Mouse (Mus musculus) liver, embryonic 11.5 days (tissue): ENCODE results near the gene Uhrf1bp1l. TPM values are rescaled to one million over a fixed set of nuclear protein-coding genes. Genes with fewer than 3 reads are reported as not detected.
A peak's percentile ranks its signal among the peaks of the same experiment; 100 is the strongest.

ENCODE experiments used
- ATAC-seq: fragments of 200-750 bp; cut with Nextera tagmentation; replicated peaks from 2 replicates; pipeline ENCODE4 v1.8.0; 2017; ENCODE audit warnings: moderate number of reproducible peaks, mild to moderate bottlenecking, moderate TSS enrichment, moderate library complexity; ENCODE audit not compliant: low FRiP score
- DNase-seq: peaks from one replicate; pipeline ENCODE4 v3.0.0-alpha.2; 2017; ENCODE audit warnings: low spot score
- H3K27ac ChIP-seq: fragments of 300-500 bp; sonication (generic); 2 replicates; pipeline ENCODE4 v1.5.1; 2014; ENCODE audit warnings: mild to moderate bottlenecking, low read depth, low read length, control low read depth
- H3K27me3 ChIP-seq: fragments of 300-500 bp; sonication (generic); replicated peaks from 2 replicates; pipeline ENCODE4 v1.6.1; 2014; ENCODE audit warnings: low read length, mixed read lengths; ENCODE audit not compliant: control insufficient read depth, insufficient read depth
- H3K36me3 ChIP-seq: fragments of 300-500 bp; sonication (generic); 2 replicates; pipeline ENCODE4 v1.6.1; 2014; ENCODE audit warnings: mild to moderate bottlenecking, low read length, moderate library complexity, mixed read lengths; ENCODE audit not compliant: control insufficient read depth, insufficient read depth
- H3K4me1 ChIP-seq: fragments of 300-500 bp; sonication (generic); replicated peaks from 2 replicates; pipeline ENCODE4 v1.6.1; 2014; ENCODE audit warnings: low read length, mixed read lengths; ENCODE audit not compliant: control insufficient read depth, insufficient read depth
- H3K4me2 ChIP-seq: fragments of 300-500 bp; sonication (generic); 2 replicates; pipeline ENCODE4 v1.6.1; 2014; ENCODE audit warnings: mild to moderate bottlenecking, control low read depth, moderate library complexity
- H3K4me3 ChIP-seq: fragments of 300-500 bp; sonication (generic); 2 replicates; pipeline ENCODE4 v1.5.1; 2014; ENCODE audit warnings: low read depth, low read length, control low read depth
- H3K9ac ChIP-seq: fragments of 300-500 bp; sonication (generic); 2 replicates; pipeline ENCODE4 v1.6.1; 2014; ENCODE audit warnings: low read depth, low read length, control low read depth
- H3K9me3 ChIP-seq: fragments of 300-500 bp; sonication (generic); 2 replicates; pipeline ENCODE4 v1.6.1; 2016; ENCODE audit warnings: low read length, inconsistent platforms, mixed read lengths; ENCODE audit not compliant: control insufficient read depth
- WGBS: fragments of 180-500 bp; shearing (Covaris S2); extraction: QIAGEN DNeasy Blood & Tissue Kit; methylation state at CpG from one replicate; pipeline ENCODE4 v1.1.7; 2014; 5-methylcytosine and 5-hydroxymethylcytosine counted together
- polyA plus RNA-seq: library from polyadenylated mRNA; unstranded; fragments of >200 nt; fragmentation: Nextera tagmentation; extraction: Ambion mirVana; gene quantifications from 2 replicates; pipeline ENCODE4 v1.2.1, GENCODE M21; 2014

Gene Uhrf1bp1l
- polyA plus RNA-seq, 1 experiment from 2014 or later = 24.4 TPM

DNA sequence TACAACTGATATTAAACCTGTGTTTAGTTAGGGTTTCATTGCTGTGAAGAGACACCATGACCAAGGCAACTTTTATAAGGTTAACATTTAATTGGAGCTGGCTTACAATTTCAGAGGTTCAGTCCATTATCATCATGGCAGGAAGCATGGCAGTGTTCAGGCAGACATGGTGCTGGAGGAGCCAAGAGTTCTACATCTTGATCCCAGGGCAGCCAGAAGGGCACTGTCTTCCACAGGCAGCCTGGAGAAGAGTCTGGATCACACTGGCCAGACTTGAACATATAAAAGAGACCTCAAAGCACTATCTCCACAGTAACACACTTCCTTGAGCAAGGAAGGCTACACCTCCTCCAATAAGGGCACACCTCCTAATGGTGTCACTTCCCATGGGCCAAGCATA is 24.5 kb upstream of the Uhrf1bp1l start:
- Histone ChIP-seq H3K36me3 (peaks cover 15% of the 10 kb centered on the region), H3K27ac (no peak overlapping the region), H3K9ac (no peak overlapping the region), H3K4me2 (no peak overlapping the region), H3K9me3 (no peaks in the 10 kb centered on the region), H3K4me3 (no peak overlapping the region), H3K4me1 (no peaks in the 10 kb centered on the region; the same call in 1 of the 2 replicates), H3K27me3 (no peaks in the 10 kb centered on the region)
- DNase-seq (no peak), ATAC-seq (no peak)

DNA sequence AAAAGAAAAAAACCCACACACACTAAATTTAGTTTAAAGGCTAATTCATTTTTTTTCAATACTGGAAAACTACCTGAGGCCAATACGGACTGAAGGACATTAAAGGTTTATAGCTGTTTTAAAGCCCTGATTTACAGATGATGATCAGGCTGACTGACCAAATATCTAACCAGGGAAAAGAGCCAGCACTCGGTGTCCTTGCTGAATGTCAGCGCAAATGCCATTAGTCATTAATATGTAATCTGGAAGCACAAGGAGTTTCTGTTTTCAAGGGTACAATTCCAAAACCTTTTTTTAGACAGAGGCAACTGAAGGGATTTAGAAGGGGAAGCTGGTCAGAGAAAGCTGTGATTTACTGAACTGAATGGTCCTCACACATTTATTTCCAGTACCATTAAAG is 24.0 kb upstream of the Uhrf1bp1l start:
- H3K27ac ChIP-seq = no peak overlapping the region
- H3K4me2 ChIP-seq = no peak overlapping the region
- H3K9me3 ChIP-seq = no peaks in the 10 kb centered on the region
- no peak overlapping the region for H3K9ac ChIP-seq
- ATAC-seq = no peak
- no peaks in the 10 kb centered on the region; the same call in 1 of the 2 replicates for H3K4me1 ChIP-seq
- 91% methylated on average over 3 of the region's 3 CpGs for WGBS
- no peak overlapping the region for H3K4me3 ChIP-seq
- no peak for DNase-seq
- peaks cover 15% of the 10 kb centered on the region for H3K36me3 ChIP-seq
- H3K27me3 ChIP-seq = no peaks in the 10 kb centered on the region

DNA sequence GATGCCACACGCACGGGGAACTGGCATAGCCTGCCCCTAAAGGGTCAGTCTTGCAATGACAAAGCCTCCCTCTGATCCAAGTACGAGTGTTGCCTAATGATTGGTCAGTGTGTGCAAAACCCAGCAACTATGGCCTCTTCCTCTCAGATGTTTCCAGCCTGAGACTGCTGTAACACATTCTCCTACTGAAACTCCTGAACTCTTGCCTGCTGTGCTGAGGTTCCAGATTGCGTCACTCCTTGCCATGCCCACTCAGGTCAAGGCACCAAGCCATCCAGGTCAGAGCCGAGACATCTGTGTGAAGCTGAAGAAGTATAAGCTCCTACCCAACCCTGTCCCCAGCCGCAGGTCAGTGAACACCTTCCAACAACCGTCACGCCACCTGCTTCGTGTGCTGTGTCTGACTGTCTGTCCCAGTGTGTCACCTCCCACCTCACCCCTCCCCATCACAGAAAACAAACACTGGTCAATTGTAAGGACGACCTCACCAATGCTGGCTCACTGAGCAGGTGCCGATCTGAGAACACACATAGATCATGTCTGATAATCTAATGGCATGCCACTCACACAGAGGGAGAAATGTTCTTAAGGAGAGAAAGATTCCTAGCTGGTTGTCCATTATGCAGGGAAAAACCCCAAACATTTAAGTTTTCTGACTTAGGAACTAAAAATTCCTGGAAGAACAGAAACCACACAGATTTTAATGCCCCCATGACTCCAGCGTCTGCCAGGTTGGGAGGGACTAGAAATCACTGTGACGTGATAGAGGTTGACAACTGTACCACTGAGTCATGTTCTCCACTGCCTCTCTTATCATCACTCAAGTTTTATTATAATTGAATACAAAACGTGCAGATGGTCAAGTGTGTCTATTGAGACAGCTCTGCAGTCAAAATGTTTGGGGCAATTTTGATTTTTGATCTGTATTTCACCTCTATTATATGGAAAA is 22.3 kb upstream of the Uhrf1bp1l start:
- no peaks in the 10 kb centered on the region; the same call in 1 of the 2 replicates for H3K4me1 ChIP-seq
- no peaks in the 10 kb centered on the region for H3K27me3 ChIP-seq
- H3K27ac ChIP-seq = no peak overlapping the region
- 85% methylated on average over 14 of the region's 14 CpGs for WGBS
- DNase-seq (no peak), ATAC-seq (no peak)
- peaks cover 15% of the 10 kb centered on the region for H3K36me3 ChIP-seq
- no peak overlapping the region for H3K4me2 ChIP-seq
- no peak overlapping the region for H3K9ac ChIP-seq
- no peaks in the 10 kb centered on the region for H3K9me3 ChIP-seq
- no peak overlapping the region for H3K4me3 ChIP-seq

DNA sequence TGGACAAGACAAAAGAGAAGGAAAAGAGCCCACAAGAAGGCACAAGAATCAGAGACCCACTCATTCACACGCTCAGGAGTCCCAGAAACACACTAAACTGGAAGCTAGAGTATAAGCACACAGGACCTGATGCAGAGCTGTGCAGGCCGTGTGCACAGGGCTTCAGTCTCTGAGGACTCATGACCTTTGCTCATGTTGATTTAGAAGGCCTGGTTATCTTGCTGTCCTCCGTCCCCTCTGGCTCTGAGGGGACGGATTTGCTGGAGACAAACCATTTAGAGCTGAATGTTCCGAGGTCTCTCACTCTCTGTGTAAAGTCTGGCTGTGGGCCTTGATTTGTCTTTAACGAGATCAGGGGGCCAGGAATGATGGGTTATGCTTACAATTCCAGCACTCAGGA is 14.4 kb upstream of the Uhrf1bp1l start:
- Histone ChIP-seq H3K27ac (no peak overlapping the region), H3K4me3 (no peak overlapping the region), H3K36me3 (no peaks in the 10 kb centered on the region; the same call in 1 of the 2 replicates), H3K4me2 (peak overlapping the region; percentile 61), H3K9ac (no peak overlapping the region), H3K27me3 (no peaks in the 10 kb centered on the region), H3K9me3 (no peaks in the 10 kb centered on the region), H3K4me1 (0 out of 2 replicates have a peak, but pooled peaks cover 3% of the 10 kb centered on the region)
- DNase-seq = no peak
- WGBS = 80% methylated on average over 6 of the region's 6 CpGs
- no peak for ATAC-seq

DNA sequence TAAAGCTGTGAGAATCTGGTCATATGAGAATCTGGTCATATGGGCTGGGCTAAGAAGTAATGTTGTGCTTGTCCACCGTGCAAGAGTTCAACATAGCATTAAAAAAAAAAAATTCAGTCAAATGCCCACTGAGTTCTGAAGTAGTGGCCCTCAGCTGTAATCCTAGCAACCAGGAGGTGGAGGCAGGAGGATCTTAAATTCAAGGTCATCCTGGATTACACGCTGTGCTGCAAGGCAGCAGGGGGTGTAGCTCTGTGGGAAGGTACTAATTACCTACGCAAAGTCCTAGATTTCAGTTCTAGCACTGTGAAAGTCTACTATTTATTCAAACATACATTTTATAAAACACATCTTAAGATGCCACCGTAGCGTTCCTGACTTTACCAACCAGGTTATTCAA is 13.4 kb upstream of the Uhrf1bp1l start:
- H3K4me2 ChIP-seq = peak overlapping the region; percentile 61
- peak overlapping the region; percentile 66 for H3K9ac ChIP-seq
- 0 out of 2 replicates have a peak, but pooled peaks cover 3% of the 10 kb centered on the region for H3K4me1 ChIP-seq
- no peak overlapping the region for H3K27ac ChIP-seq
- no peak for ATAC-seq
- H3K27me3 ChIP-seq = no peaks in the 10 kb centered on the region
- H3K4me3 ChIP-seq = peak overlapping the region; percentile 67
- no peaks in the 10 kb centered on the region; the same call in 1 of the 2 replicates for H3K36me3 ChIP-seq
- no peaks in the 10 kb centered on the region for H3K9me3 ChIP-seq
- no peak for DNase-seq
- WGBS = 13% methylated on average over 5 of the region's 5 CpGs

DNA sequence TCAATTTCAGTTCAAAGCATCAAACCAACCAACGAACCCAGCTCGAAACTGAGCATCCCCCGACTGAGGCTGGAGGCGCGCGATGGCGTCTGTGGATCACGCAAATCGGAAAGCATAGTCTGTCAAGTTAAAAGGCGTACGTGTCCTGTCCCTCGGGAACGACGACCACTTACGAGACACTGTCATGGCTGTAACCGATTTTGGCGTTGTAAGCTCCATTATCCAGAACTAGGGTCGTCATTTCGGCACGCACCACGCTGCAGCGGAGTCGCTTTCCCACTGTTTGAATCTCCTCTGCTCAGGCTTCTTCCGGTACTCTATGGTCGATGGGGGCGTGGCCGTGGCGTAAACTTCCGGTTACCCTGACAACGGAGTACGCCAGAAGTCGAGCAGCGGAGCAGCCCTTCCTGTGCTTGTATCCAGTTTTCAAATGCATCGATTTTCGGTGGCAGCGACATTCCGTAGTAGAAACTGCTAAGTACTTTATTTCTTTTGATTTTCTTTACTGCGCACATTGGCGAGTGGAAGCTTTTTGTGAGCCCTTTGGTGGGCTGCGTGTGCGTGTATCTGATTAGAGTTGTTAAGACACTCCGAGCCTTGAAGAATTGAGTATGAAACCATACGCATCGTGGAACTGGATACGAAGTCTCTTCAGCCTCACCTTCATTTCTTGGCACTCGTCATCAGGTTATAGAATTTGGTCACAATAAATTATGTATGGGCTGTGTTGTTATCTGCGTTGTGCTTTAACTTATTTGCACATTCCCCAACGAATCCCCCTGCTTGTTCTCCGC is 12.6 kb upstream of the Uhrf1bp1l start, which contains the start of gene Actr6:
TSS of gene Actr6 (minus strand) at position 295 of the 794 bp plus-strand sequence.
- WGBS = under 1% methylated on average over 49 of the region's 49 CpGs
- peak within 1 kb of the TSS; percentile 67 for H3K4me3 ChIP-seq
- H3K9me3 ChIP-seq = no peaks in the 10 kb centered on the region
- ATAC-seq (peak; percentile 97), DNase-seq (peak; percentile 93)
- no peaks in the 10 kb centered on the region for H3K27me3 ChIP-seq
- no peak within 1 kb of the TSS for H3K27ac ChIP-seq
- H3K4me1 ChIP-seq = 0 out of 2 replicates have a peak, but pooled peaks cover 3% of the 10 kb centered on the region
- no peaks in the 10 kb centered on the region for H3K36me3 ChIP-seq
- peak within 1 kb of the TSS; percentile 66 for H3K9ac ChIP-seq
- H3K4me2 ChIP-seq = peak within 1 kb of the TSS; percentile 61

DNA sequence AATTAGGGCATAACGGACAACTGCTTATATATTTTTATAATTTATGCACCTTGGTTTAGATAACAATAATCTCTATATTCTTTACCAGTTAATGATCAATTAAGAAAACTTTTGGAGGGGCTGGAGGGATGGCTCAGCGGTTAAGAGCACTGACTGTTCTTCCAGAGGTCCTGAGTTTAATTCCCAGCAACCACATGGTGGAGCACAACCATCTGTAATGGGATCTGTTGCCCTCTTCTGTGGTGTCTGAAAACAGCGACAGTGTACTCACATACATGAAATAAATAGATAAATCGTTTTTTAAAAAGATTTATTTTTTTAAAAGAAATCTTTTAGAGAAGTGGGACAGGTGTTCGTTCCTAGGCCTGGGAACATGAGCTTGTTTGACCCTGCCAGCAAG is 7.7 kb upstream of the Uhrf1bp1l start:
- no peak for DNase-seq
- H3K27ac ChIP-seq = no peak overlapping the region
- no peak for ATAC-seq
- 47% methylated on average over 5 of the region's 5 CpGs for WGBS
- no peak overlapping the region for H3K4me2 ChIP-seq
- no peaks in the 10 kb centered on the region for H3K9me3 ChIP-seq
- no peaks in the 10 kb centered on the region for H3K4me1 ChIP-seq
- no peaks in the 10 kb centered on the region for H3K36me3 ChIP-seq
- no peak overlapping the region for H3K9ac ChIP-seq
- no peaks in the 10 kb centered on the region for H3K27me3 ChIP-seq
- no peak overlapping the region for H3K4me3 ChIP-seq

DNA sequence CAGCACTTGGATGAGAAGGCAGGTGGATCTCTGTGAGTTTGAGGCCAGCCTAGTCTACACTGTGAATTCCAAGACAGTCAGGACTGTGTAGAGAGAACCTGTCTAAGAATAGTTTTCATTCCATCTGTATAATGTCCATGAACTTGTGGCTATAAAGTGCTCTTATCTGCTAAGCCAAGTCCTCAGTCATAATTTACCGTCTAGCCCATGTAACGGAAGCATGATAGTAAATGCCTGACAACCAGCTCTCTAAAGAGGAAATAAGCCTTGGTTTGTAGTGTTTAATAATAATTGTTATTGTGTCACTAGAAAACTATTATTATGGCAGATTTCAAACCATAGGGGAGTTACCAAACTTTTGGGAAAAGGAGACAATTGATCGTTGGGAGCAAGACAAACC is 6.9 kb upstream of the Uhrf1bp1l start:
- Histone ChIP-seq H3K9ac (no peak overlapping the region), H3K27me3 (no peaks in the 10 kb centered on the region), H3K9me3 (no peaks in the 10 kb centered on the region), H3K27ac (no peak overlapping the region), H3K36me3 (no peaks in the 10 kb centered on the region), H3K4me1 (no peaks in the 10 kb centered on the region), H3K4me2 (no peak overlapping the region), H3K4me3 (no peak overlapping the region)
- no peak for ATAC-seq
- no peak for DNase-seq
- 84% methylated on average over 3 of the region's 3 CpGs for WGBS
